Mouse (Mus musculus): ENCODE data around the gene Fxr2. TPM values are rescaled to one million over a fixed set of nuclear protein-coding genes. Genes with fewer than 3 reads are reported as not detected.
"Not testable (repeated sequence)": the region's sequence is repeated elsewhere in the genome, so short reads cannot be mapped to it uniquely, and the experiment has no call there.

Fxr2 gene
- polyA plus RNA-seq, 1 experiment from 2014 or later: 27.9 TPM

DNA sequence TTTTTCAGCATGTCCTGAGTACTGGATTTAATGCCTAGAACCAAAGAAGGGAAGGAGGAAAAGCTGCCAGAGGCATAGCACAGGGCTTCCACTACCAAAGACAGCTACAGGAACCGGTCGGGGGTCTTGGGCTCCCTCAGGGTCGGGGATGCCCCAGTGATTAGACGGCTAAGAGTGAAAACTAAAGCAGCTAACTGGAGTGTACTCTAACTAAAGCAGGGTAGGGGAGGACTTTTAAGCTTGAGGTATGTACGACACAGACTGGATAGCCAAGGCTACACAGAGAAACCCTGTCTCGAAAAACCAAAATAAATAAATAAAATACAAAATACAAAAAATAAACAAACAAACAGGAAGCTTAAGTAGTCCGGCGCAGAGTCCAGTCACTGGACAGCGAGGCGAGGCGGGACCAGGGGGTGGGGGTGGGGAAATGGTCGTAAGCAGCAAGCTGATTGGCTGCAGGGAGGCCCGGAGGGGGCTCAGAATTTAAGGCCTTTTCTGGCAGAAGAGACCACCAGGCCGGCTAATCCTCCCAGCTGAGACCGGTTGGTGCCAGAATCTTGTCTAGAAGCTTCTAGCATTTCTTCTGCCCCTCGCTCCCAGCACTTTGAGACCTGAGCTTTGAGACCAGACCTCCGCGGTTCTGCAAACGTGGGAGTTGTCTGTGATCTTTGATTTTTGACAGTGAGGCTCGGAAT is 11.1 kb upstream of the Fxr2 start, which contains the start of gene Sat2:
Gene Sat2, plus strand, starts transcription at position 454 of the 698 bp plus-strand sequence.
- H3K4me2 ChIP-seq (replicated peaks): peak within 1 kb of the TSS; percentile 77
- ATAC-seq (ENCODE audit: low FRiP score): peak; percentile 84; the same call in 1 of the 2 replicates
- no peaks in the 10 kb centered on the region for H3K36me3 ChIP-seq (replicated peaks; ENCODE audit: control insufficient read depth, insufficient read depth)
- H3K4me1 ChIP-seq (replicated peaks; ENCODE audit: control insufficient read depth, insufficient read depth, low read length): peaks cover 17% of the 10 kb centered on the region; the same call in 1 of the 2 replicates
- no peaks in the 10 kb centered on the region for H3K9me3 ChIP-seq (ENCODE audit: control insufficient read depth, low read length)
- no peaks in the 10 kb centered on the region for H3K27me3 ChIP-seq (ENCODE audit: control insufficient read depth, insufficient read depth, low read length)
- under 1% methylated on average over 20 of the region's 20 CpGs for WGBS
- H3K4me3 ChIP-seq (replicated peaks; ENCODE audit: low read length): peak within 1 kb of the TSS; percentile 52
- peak within 1 kb of the TSS; percentile 74 for H3K9ac ChIP-seq
- DNase-seq (ENCODE audit: low spot score): peak; percentile 83
- peak within 1 kb of the TSS; percentile 75 for H3K27ac ChIP-seq

DNA sequence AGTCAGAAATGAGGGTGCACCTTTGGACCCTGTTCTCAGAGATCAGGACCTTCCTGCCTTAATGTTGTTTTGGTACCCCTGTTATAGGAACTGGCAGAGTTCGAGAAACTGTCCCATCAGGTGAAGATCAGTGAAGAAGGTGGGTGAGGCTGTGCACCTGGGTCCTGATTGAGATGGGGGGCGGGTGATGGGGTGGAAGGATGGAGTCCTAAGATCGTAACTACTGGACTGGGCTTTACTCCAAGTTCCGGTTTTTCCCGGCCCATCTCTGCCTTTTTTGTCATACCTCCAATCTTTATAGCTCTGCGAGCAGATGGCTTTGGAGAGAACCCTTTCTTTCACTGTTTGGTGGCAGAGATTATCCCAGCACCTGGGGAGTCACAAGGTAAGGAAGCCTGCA is 10.4 kb upstream of the Fxr2 start:
- WGBS: 56% methylated on average over 6 of the region's 6 CpGs
- no peaks in the 10 kb centered on the region for H3K9me3 ChIP-seq (ENCODE audit: control insufficient read depth, low read length)
- H3K4me2 ChIP-seq (replicated peaks): peak overlapping the region; percentile 77
- no peak for DNase-seq (ENCODE audit: low spot score)
- no peak for ATAC-seq (ENCODE audit: low FRiP score)
- H3K4me1 ChIP-seq (replicated peaks; ENCODE audit: control insufficient read depth, insufficient read depth, low read length): peaks cover 17% of the 10 kb centered on the region; the same call in 1 of the 2 replicates
- H3K27ac ChIP-seq: peak overlapping the region; percentile 75
- H3K9ac ChIP-seq: peak overlapping the region; percentile 74
- H3K36me3 ChIP-seq (replicated peaks; ENCODE audit: control insufficient read depth, insufficient read depth): no peaks in the 10 kb centered on the region
- H3K27me3 ChIP-seq (ENCODE audit: control insufficient read depth, insufficient read depth, low read length): no peaks in the 10 kb centered on the region
- H3K4me3 ChIP-seq (replicated peaks; ENCODE audit: low read length): peak overlapping the region; percentile 52

DNA sequence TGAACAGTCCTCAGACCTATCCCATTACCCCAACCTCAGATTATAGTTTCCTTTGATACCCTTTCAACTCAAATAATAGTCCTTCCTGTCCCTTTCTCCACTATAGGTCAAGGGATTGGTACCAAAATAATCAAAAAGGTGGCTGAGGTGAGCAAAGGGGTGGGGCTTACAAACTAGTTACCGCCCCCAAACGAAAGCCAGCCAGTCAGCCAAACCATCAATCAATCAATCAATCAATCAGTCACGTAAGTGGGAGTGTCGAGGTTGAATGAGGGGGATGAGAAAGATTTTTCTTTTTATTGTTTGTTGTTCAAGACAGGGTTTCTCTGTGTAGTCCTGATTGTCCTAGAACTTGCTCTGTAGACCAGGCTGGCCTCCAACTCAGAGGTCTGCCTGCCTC is 9.8 kb upstream of the Fxr2 start:
- 55% methylated on average over 4 of the region's 4 CpGs for WGBS
- ATAC-seq (ENCODE audit: low FRiP score) (no peak), DNase-seq (ENCODE audit: low spot score) (no peak)
- peak overlapping the region; percentile 77 for H3K4me2 ChIP-seq (replicated peaks)
- peaks cover 17% of the 10 kb centered on the region; the same call in 1 of the 2 replicates for H3K4me1 ChIP-seq (replicated peaks; ENCODE audit: control insufficient read depth, insufficient read depth, low read length)
- peak overlapping the region; percentile 52 for H3K4me3 ChIP-seq (replicated peaks; ENCODE audit: low read length)
- peak overlapping the region; percentile 74; the same call in 1 of the 2 replicates for H3K9ac ChIP-seq
- no peak overlapping the region for H3K27ac ChIP-seq
- no peaks in the 10 kb centered on the region for H3K36me3 ChIP-seq (replicated peaks; ENCODE audit: control insufficient read depth, insufficient read depth)
- no peaks in the 10 kb centered on the region for H3K27me3 ChIP-seq (ENCODE audit: control insufficient read depth, insufficient read depth, low read length)
- no peaks in the 10 kb centered on the region for H3K9me3 ChIP-seq (ENCODE audit: control insufficient read depth, low read length)

DNA sequence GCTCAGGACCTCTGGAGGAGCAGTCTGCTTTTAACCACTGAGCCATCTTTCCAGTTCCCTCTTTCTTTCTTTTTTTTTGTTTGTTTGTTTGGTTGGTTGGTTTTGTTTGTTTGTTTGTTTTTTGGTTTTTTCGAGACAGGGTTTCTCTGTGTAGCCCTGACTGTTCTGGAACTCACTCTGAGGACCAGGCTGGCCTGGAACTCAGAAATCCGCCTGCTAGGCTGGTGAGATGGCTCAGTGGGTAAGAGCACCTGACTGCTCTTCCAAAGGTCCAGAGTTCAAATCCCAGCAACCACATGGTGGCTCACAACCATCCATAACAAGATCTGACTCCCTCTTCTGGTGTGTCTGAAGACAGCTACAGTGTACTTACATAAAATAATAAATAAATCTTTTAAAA is 8.5 kb upstream of the Fxr2 start:
- not testable (repeated sequence) for H3K9me3 ChIP-seq (ENCODE audit: control insufficient read depth, low read length); H3K27me3 ChIP-seq (ENCODE audit: control insufficient read depth, insufficient read depth, low read length); H3K9ac ChIP-seq; ATAC-seq (ENCODE audit: low FRiP score); H3K27ac ChIP-seq; H3K4me3 ChIP-seq (replicated peaks; ENCODE audit: low read length); H3K36me3 ChIP-seq (replicated peaks; ENCODE audit: control insufficient read depth, insufficient read depth); DNase-seq (ENCODE audit: low spot score); H3K4me2 ChIP-seq (replicated peaks)
- peaks cover 17% of the 10 kb centered on the region; the same call in 1 of the 2 replicates for H3K4me1 ChIP-seq (replicated peaks; ENCODE audit: control insufficient read depth, insufficient read depth, low read length)
- 91% methylated on average over 2 of the region's 2 CpGs for WGBS

DNA sequence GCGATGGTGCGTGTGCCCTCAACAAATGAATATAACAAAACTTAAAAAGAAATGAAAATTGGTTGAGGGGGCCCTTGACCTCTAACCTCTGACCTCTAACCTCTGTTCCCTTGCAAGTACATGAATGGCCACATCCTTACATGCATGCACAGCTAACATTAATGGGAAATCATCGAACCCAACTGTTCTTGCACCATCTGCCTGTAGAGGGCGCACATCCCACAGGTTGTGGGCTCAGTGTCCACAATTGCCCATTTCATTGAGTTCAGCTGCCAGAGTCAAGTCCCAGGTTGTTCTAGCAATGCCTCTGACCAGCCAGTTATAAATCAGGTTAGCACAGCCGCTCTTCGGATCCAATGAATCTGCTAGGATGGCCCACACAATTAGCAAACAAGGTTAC is 4.5 kb upstream of the Fxr2 start:
- no peaks in the 10 kb centered on the region for H3K9me3 ChIP-seq (ENCODE audit: control insufficient read depth, low read length)
- 35% methylated on average over 6 of the region's 6 CpGs for WGBS
- H3K9ac ChIP-seq: no peak overlapping the region
- no peaks in the 10 kb centered on the region for H3K27me3 ChIP-seq (ENCODE audit: control insufficient read depth, insufficient read depth, low read length)
- peak; percentile 84 for DNase-seq (ENCODE audit: low spot score)
- no peaks in the 10 kb centered on the region for H3K36me3 ChIP-seq (replicated peaks; ENCODE audit: control insufficient read depth, insufficient read depth)
- H3K4me1 ChIP-seq (replicated peaks; ENCODE audit: control insufficient read depth, insufficient read depth, low read length): 0 out of 2 replicates have a peak, but pooled peaks cover under 1% of the 10 kb centered on the region
- no peak overlapping the region for H3K4me3 ChIP-seq (replicated peaks; ENCODE audit: low read length)
- H3K4me2 ChIP-seq (replicated peaks): no peak overlapping the region
- ATAC-seq (ENCODE audit: low FRiP score): no peak
- H3K27ac ChIP-seq: no peak overlapping the region

DNA sequence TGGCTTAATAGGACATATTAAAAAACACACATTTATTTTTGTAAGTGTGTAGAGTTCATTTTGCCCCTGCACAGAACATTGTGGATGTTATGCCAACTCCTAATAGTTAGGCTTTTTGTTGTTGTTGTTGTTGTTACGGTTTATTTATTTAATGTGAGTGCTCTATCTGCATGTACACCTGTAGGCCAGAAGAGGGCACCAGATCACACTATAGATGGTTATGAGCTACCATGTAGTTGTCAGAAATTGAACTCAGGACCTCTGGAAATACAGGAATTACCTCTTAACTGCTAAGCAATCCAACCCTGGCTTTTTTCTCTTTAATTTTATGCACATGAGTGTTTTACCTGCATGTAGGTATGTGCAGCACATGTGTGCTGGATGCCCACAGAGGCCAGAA is 3.0 kb upstream of the Fxr2 start:
- no peak for DNase-seq (ENCODE audit: low spot score)
- 67% methylated on average over 1 of the region's 1 CpGs for WGBS
- no peak overlapping the region for H3K4me3 ChIP-seq (replicated peaks; ENCODE audit: low read length)
- no peak overlapping the region for H3K9ac ChIP-seq
- H3K4me2 ChIP-seq (replicated peaks): no peak overlapping the region
- no peak for ATAC-seq (ENCODE audit: low FRiP score)
- H3K9me3 ChIP-seq (ENCODE audit: control insufficient read depth, low read length): no peaks in the 10 kb centered on the region
- H3K36me3 ChIP-seq (replicated peaks; ENCODE audit: control insufficient read depth, insufficient read depth): no peaks in the 10 kb centered on the region
- no peaks in the 10 kb centered on the region for H3K27me3 ChIP-seq (ENCODE audit: control insufficient read depth, insufficient read depth, low read length)
- peaks cover 11% of the 10 kb centered on the region for H3K4me1 ChIP-seq (replicated peaks; ENCODE audit: control insufficient read depth, insufficient read depth, low read length)
- no peak overlapping the region for H3K27ac ChIP-seq

DNA sequence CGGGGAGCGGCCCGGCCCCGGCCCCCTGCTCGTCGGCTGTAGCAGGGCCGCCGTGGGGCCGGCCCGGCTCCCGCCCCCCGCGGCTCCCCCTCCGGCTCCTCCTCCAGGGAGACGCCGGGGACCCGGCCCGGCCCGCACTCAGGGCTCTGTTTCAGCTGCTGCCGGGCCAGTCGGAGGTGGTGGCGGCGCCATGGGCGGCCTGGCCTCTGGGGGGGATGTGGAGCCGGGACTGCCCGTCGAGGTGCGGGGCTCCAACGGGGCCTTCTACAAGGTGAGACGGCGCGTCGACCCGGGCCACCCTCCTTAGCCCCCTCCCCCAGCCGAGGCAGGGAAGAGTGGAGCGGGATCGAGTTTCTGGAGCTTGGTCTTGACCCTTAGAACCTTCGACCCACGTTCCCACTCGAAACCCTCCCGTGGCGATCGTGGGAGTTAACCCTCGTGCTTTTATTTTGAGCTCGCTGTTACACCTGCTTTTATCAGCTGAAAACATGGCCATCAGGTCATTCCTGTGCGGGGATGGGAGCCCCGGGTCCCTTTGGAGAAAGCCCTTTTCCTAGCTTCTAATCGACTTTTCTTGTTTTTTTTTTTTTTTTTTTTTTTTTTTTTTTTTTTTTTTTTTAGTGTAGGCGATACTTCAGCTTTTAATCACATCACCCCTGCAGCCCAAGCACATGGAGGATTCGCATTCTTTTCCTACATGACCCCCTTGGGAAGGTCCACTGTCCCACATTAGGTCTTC is 507 bp downstream of the Fxr2 start:
- Histone ChIP-seq H3K27me3 (ENCODE audit: control insufficient read depth, insufficient read depth, low read length) (no peaks in the 10 kb centered on the region), H3K4me1 (replicated peaks; ENCODE audit: control insufficient read depth, insufficient read depth, low read length) (peaks cover 29% of the 10 kb centered on the region), H3K4me2 (replicated peaks) (peak overlapping the region; percentile 62), H3K9ac (peak overlapping the region; percentile 97), H3K9me3 (ENCODE audit: control insufficient read depth, low read length) (no peaks in the 10 kb centered on the region), H3K27ac (peak overlapping the region; percentile 93), H3K4me3 (replicated peaks; ENCODE audit: low read length) (peak overlapping the region; percentile 94), H3K36me3 (replicated peaks; ENCODE audit: control insufficient read depth, insufficient read depth) (peaks cover 13% of the 10 kb centered on the region; the same call in 1 of the 2 replicates)
- no peak for DNase-seq (ENCODE audit: low spot score)
- peak; percentile 43 for ATAC-seq (ENCODE audit: low FRiP score)
- WGBS: 1% methylated on average over 46 of the region's 50 CpGs

DNA sequence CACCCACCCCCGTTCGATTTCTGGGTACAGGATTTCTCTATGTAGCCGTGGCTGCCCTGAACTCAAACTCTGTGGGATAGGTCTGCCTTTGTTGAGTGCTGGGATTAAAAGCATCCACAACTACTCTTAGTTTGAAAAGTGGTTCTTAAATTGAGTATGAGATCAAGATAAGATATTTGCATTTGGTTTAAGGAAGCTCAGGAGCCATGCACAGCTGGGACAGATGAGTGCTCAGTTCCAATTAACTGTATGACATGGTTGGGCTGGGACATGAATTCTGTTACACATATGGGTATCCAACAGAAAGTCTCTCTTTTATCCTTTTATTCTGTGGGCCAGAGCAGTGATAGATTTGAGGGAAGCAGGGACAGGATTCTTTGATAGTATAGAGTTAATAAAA is 2.7 kb downstream of the Fxr2 start:
- no peak for ATAC-seq (ENCODE audit: low FRiP score)
- Histone ChIP-seq H3K27ac (no peak overlapping the region), H3K9me3 (ENCODE audit: control insufficient read depth, low read length) (no peaks in the 10 kb centered on the region), H3K4me2 (replicated peaks) (peak overlapping the region; percentile 62; the same call in 1 of the 2 replicates), H3K27me3 (ENCODE audit: control insufficient read depth, insufficient read depth, low read length) (no peaks in the 10 kb centered on the region), H3K9ac (no peak overlapping the region), H3K4me1 (replicated peaks; ENCODE audit: control insufficient read depth, insufficient read depth, low read length) (peaks cover 29% of the 10 kb centered on the region), H3K36me3 (replicated peaks; ENCODE audit: control insufficient read depth, insufficient read depth) (peaks cover 30% of the 10 kb centered on the region), H3K4me3 (replicated peaks; ENCODE audit: low read length) (no peak overlapping the region)
- WGBS: 93% methylated on average over 3 of the region's 3 CpGs
- no peak for DNase-seq (ENCODE audit: low spot score)

DNA sequence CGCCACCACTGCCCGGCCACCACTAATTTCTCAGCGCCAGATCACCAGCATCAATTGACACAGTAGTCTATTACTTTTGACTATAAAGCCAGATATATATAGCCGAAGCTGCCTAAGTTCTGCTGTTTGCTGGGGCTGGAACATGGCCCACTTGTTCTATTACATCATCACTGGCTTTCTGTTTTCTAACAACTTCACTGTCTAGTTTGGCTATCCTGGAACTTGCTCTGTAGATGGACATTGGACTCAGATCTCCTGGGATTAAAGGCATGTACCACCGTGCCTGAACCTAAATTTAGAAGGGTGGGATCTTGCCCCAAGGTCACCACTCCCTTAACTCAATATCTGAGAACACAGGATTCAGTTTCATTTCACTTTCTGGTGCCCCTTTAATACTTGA is 13.1 kb downstream of the Fxr2 start:
- no peak for ATAC-seq (ENCODE audit: low FRiP score)
- 97% methylated on average over 5 of the region's 5 CpGs for WGBS
- H3K36me3 ChIP-seq (replicated peaks; ENCODE audit: control insufficient read depth, insufficient read depth): peaks cover 100% of the 10 kb centered on the region

More for the DNA sequence above, 13.1 kb downstream of the Fxr2 start:
- Histone ChIP-seq H3K4me2 (replicated peaks) (no peak overlapping the region), H3K9ac (no peak overlapping the region), H3K27ac (no peak overlapping the region), H3K27me3 (ENCODE audit: control insufficient read depth, insufficient read depth, low read length) (no peaks in the 10 kb centered on the region), H3K9me3 (ENCODE audit: control insufficient read depth, low read length) (no peaks in the 10 kb centered on the region), H3K4me3 (replicated peaks; ENCODE audit: low read length) (no peak overlapping the region), H3K4me1 (replicated peaks; ENCODE audit: control insufficient read depth, insufficient read depth, low read length) (no peaks in the 10 kb centered on the region)
- DNase-seq (ENCODE audit: low spot score): no peak
